Mouse (Mus musculus) ES-E14 (cell line): ENCODE measurements at regions not wholly inside any gene's neighbourhood (a gene's known extent, or its start where the extent isn't known, plus 50 kb on each side); places are given as distances from the start of the nearest gene placed in this dataset.
"Not testable (repeated sequence)": the region's sequence is repeated elsewhere in the genome, so short reads cannot be mapped to it uniquely, and the experiment has no call there.

Experiments
- DNase-seq: peaks from one replicate; pipeline ENCODE4 v3.0.0-alpha.2; 2013; ENCODE audit warnings: low read depth, low spot score
- H3K27ac ChIP-seq: 2 replicates; pipeline ENCODE4 v1.5.1; 2012; ENCODE audit warnings: low read depth, mild to moderate bottlenecking, low read length, moderate library complexity, mixed read lengths; ENCODE audit not compliant: poor library complexity, insufficient read depth, severe bottlenecking
- H3K36me3 ChIP-seq: 2 replicates; pipeline ENCODE4 v1.6.1; 2012; ENCODE audit warnings: mild to moderate bottlenecking, low read length, moderate library complexity, mixed read lengths; ENCODE audit not compliant: control insufficient read depth, poor library complexity, insufficient read depth, severe bottlenecking
- H3K4me1 ChIP-seq, 2 experiments: fragments of 150-350 bp in 1 of 2; sonication (generic) in 1 of 2; 2 replicates each; pipeline ENCODE4 v1.6.1; 2012; ENCODE audit warnings: low read length in 2 of 2, mild to moderate bottlenecking in 1 of 2, mixed read lengths in 1 of 2; ENCODE audit not compliant: control insufficient read depth in 2 of 2, insufficient read depth in 2 of 2, poor library complexity in 1 of 2
- H3K4me3 ChIP-seq, 2 experiments: fragments of 150-350 bp in 1 of 2; sonication (generic) in 1 of 2; 2 replicates each; pipeline ENCODE4 v1.5.1; 2012; ENCODE audit warnings: low read length in 2 of 2, low read depth in 1 of 2, mild to moderate bottlenecking in 1 of 2, mixed read lengths in 1 of 2; ENCODE audit not compliant: insufficient read depth in 1 of 2, poor library complexity in 1 of 2, severe bottlenecking in 1 of 2
- H3K9ac ChIP-seq: 2 replicates; pipeline ENCODE4 v1.6.1; 2012; ENCODE audit warnings: low read depth, mild to moderate bottlenecking, low read length, mixed read lengths; ENCODE audit not compliant: poor library complexity, insufficient read depth, severe bottlenecking
- H3K9me3 ChIP-seq: fragments of 150-350 bp; sonication (generic); 2 replicates; pipeline ENCODE4 v1.6.1; 2012; ENCODE audit warnings: low read depth, mild to moderate bottlenecking, low read length; ENCODE audit not compliant: control insufficient read depth, insufficient read depth
- CHD2 ChIP-seq: IDR thresholded peaks from 2 replicates; pipeline ENCODE4 v1.6.1; 2014; ENCODE audit warnings: mild to moderate bottlenecking, low read depth, low read length, inconsistent platforms
- HCFC1 ChIP-seq: IDR thresholded peaks from 2 replicates; pipeline ENCODE4 v1.6.1; 2012; ENCODE audit warnings: low read length, inconsistent platforms, borderline replicate concordance; ENCODE audit not compliant: insufficient read depth
- MAFK ChIP-seq: IDR thresholded peaks from 2 replicates; pipeline ENCODE4 v1.6.1; 2014; ENCODE audit warnings: mild to moderate bottlenecking, low read depth, low read length, inconsistent platforms; ENCODE audit not compliant: insufficient read depth
- ZC3H11A ChIP-seq: IDR thresholded peaks from 2 replicates; pipeline ENCODE4 v1.6.1; 2012; ENCODE audit warnings: low read depth, mild to moderate bottlenecking, inconsistent platforms, low read length, borderline replicate concordance
- ZNF384 ChIP-seq: IDR thresholded peaks from 2 replicates; pipeline ENCODE4 v1.6.1; 2012; ENCODE audit warnings: low read depth, low read length, inconsistent platforms
- in situ Hi-C, 2 experiments: fragments of 600-800 bp; cut with MboI; formaldehyde crosslinking; loops; one replicate each; pipeline ENCODE4 v1.15.1; 2025; ENCODE audit warnings: low sequenced_read_pairs in 2 of 2, inconsistent platforms in 1 of 2; ENCODE audit not compliant: unreplicated experiment in 2 of 2

GRCm38 (mm10) chr4:45617126-45617525 lies 84.9 kb upstream of the Shb start:
- H3K9ac ChIP-seq: no peak overlapping the region
- no peaks in the 10 kb centered on the region for H3K9me3 ChIP-seq
- TF ChIP-seq ZNF384 (no peak), CHD2 (no peak), ZC3H11A (no peak), HCFC1 (no peak), MAFK (no peak)
- no peak overlapping the region for H3K27ac ChIP-seq
- peaks cover 0 to 3% of the 10 kb centered on the region in 2 experiments; a peak in 1 of 4 replicates for H3K4me1 ChIP-seq
- no peak for DNase-seq
- H3K4me3 ChIP-seq: no peak overlapping the region
- no peaks in the 10 kb centered on the region for H3K36me3 ChIP-seq
- in situ Hi-C loops: loop anchor here in 1 of 2 experiments (10.0 kb wide), 1 partner anchor 202 kb away; no protein-coding TSS in a partner anchor

DNA sequence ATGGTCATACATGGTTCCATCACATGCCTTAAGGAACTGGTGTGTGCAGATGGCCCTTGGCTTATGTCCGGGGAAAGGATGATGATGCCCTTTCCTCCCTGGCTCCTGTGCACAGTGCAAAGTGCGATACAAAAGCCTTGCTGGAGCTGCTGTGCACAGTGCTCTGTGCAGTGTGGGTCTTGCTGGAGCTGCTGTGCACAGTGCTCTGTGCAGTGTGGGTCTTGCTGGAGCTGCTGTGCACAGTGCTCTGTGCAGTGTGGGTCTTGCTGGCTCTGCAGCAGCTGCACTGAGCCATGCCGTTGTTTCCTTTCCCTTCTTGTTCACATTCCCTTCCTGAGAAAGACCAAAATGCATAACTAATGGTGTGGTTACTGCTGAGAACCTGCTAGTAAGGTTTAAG lies 81.2 kb upstream of the Shb start:
- in situ Hi-C loops: loop anchor here in 1 of 2 experiments (10.0 kb wide), 1 partner anchor 199 kb away; no protein-coding TSS in a partner anchor
- not testable (repeated sequence) for H3K9me3 ChIP-seq

GRCm38 (mm10) chr4:45612132-45612531 lies 79.9 kb upstream of the Shb start:
- DNase-seq: peak; percentile 69
- TF ChIP-seq CHD2: no peak
- TF ChIP-seq MAFK: no peak
- TF ChIP-seq ZC3H11A: peak; percentile 82
- no peak for TF ChIP-seq HCFC1
- H3K4me1 ChIP-seq: no peaks in the 10 kb centered on the region

More for the DNA sequence above, 81.2 kb upstream of the Shb start:
- H3K4me1 ChIP-seq, DNase-seq, H3K4me3 ChIP-seq, H3K27ac ChIP-seq, H3K9ac ChIP-seq, H3K36me3 ChIP-seq: not testable (repeated sequence)

DNA sequence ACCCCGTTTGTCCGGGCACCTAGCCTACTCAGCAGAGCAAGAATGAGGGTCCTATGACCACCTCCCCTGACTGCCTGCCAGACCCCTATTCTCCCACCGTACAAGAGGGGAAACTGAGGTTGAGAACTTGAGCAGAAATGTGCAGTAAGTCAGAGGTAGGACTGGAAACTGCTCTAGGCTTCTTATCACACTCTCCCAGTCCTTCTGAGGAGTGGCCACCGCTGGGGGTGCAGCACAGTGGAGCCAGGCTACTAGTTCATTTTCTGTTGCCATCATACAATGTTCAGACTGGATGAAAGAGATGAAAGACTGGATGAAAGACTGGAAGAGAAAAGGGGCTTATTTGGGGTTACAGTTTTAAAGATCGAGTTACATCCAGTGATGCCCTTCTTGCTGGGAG lies 78.7 kb upstream of the Shb start:
- H3K9me3 ChIP-seq: no peaks in the 10 kb centered on the region
- no peak overlapping the region for H3K27ac ChIP-seq
- TF ChIP-seq ZNF384 (no peak), CHD2 (no peak), MAFK (no peak), ZC3H11A (no peak), HCFC1 (no peak)
- DNase-seq: no peak
- no peak overlapping the region for H3K4me3 ChIP-seq
- no peaks in the 10 kb centered on the region for H3K4me1 ChIP-seq
- in situ Hi-C loops: loop anchor here in 1 of 2 experiments (10.0 kb wide), 1 partner anchor 196 kb away; no protein-coding TSS in a partner anchor
- H3K36me3 ChIP-seq: no peaks in the 10 kb centered on the region
- H3K9ac ChIP-seq: no peak overlapping the region

More at GRCm38 (mm10) chr4:45612132-45612531, 79.9 kb upstream of the Shb start:
- Histone ChIP-seq H3K9ac (no peak overlapping the region), H3K36me3 (no peaks in the 10 kb centered on the region), H3K9me3 (no peaks in the 10 kb centered on the region), H3K27ac (no peak overlapping the region), H3K4me3 (no peak overlapping the region)
- in situ Hi-C loops: loop anchor here in 1 of 2 experiments (10.0 kb wide), 1 partner anchor 197 kb away; no protein-coding TSS in a partner anchor

DNA sequence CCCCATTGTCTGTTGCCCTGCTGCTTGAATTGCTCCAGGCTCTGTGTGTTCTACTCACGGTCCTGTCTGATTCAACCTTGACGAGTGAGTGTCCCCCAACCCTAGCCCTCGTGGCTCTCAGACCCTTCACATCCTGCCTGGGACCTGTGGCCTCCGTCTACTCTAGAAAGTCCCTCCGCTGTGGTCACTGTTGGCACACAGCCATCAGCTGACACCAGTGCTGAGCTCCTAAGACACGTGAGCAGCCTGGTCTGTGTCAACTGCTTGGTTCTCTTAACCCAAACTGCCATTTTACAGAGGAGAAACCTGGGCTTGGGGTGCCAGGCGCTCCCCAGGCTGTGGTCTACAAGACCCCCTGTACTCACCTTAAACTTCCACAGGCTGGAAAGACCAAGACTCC lies 74.3 kb upstream of the Shb start:
- Histone ChIP-seq H3K27ac (no peak overlapping the region), H3K9ac (no peak overlapping the region), H3K36me3 (no peaks in the 10 kb centered on the region), H3K4me3 (no peak overlapping the region), H3K9me3 (no peaks in the 10 kb centered on the region), H3K4me1 (no peaks in the 10 kb centered on the region)
- TF ChIP-seq CHD2 (no peak), MAFK (no peak), ZNF384 (no peak), HCFC1 (no peak), ZC3H11A (no peak)
- no peak for DNase-seq
- in situ Hi-C loops: no loop called here
